Mouse (Mus musculus) olfactory bulb, adult 2 months (tissue): ENCODE results near the gene Ogfod1. TPM values are rescaled to one million over a fixed set of nuclear protein-coding genes. Genes with fewer than 3 reads are reported as not detected.

ENCODE experiments used
- H3K27ac ChIP-seq: fragments of 200-500 bp; 2 replicates; pipeline ENCODE4 v1.5.1; 2012; ENCODE audit warnings: low read depth, low read length; ENCODE audit not compliant: insufficient read depth
- H3K4me1 ChIP-seq: fragments of 200-500 bp; 2 replicates; pipeline ENCODE4 v1.6.1; 2012; ENCODE audit warnings: low read length; ENCODE audit not compliant: control insufficient read depth, insufficient read depth
- H3K4me3 ChIP-seq: fragments of 200-500 bp; 2 replicates; pipeline ENCODE4 v1.5.1; 2012; ENCODE audit warnings: mild to moderate bottlenecking, low read depth, low read length, moderate library complexity; ENCODE audit not compliant: insufficient read depth
- CTCF ChIP-seq: fragments of 200-500 bp; IDR thresholded peaks from 2 replicates; pipeline ENCODE4 v1.5.1; 2012; ENCODE audit warnings: low read depth, mild to moderate bottlenecking, low read length, moderate library complexity; ENCODE audit not compliant: insufficient read depth
- POLR2A ChIP-seq: fragments of 200-500 bp; IDR thresholded peaks from 2 replicates; pipeline ENCODE4 v1.6.1; 2012; ENCODE audit warnings: mild to moderate bottlenecking, low read depth, low read length, moderate library complexity; ENCODE audit not compliant: insufficient read depth
- WGBS: fragments of 180-500 bp; shearing (Covaris S2); methylation state at CpG from one replicate; pipeline ENCODE4 v1.1.7; 2018; 5-methylcytosine and 5-hydroxymethylcytosine counted together
- polyA plus RNA-seq: library from polyadenylated mRNA; stranded (reverse); fragments of >200 nt; gene quantifications from 2 replicates; pipeline ENCODE4 v1.2.4, GENCODE M21; 2012; ENCODE audit warnings: low replicate concordance; ENCODE audit not compliant: missing spikeins, insufficient read depth, insufficient read length

The Ogfod1 gene
- polyA plus RNA-seq, 1 experiment: not detected

GRCm38 (mm10) chr8:94052696-94053095 is 15.7 kb downstream of the Ogfod1 start:
- Histone ChIP-seq H3K4me3 (no peak overlapping the region), H3K4me1 (no peaks in the 10 kb centered on the region), H3K27ac (no peak overlapping the region)
- no peak for TF ChIP-seq CTCF
- TF ChIP-seq POLR2A: no peak
- WGBS: 93% methylated on average over 12 of the region's 12 CpGs

GRCm38 (mm10) chr8:94057157-94057854 is 20.3 kb downstream of the Ogfod1 start:
- 62% methylated on average over 6 of the region's 6 CpGs for WGBS

GRCm38 (mm10) chr8:94066121-94066863 is 29.3 kb downstream of the Ogfod1 start:
- H3K4me1 ChIP-seq: no peaks in the 10 kb centered on the region; the same call in 1 of the 2 replicates
- H3K27ac ChIP-seq: no peak overlapping the region
- TF ChIP-seq CTCF (no peak), POLR2A (no peak)
- WGBS: 57% methylated on average over 11 of the region's 11 CpGs
- H3K4me3 ChIP-seq: no peak overlapping the region

More at GRCm38 (mm10) chr8:94057157-94057854, 20.3 kb downstream of the Ogfod1 start:
- no peak overlapping the region for H3K27ac ChIP-seq
- TF ChIP-seq POLR2A (no peak), CTCF (no peak)
- no peaks in the 10 kb centered on the region for H3K4me1 ChIP-seq
- H3K4me3 ChIP-seq: no peak overlapping the region

GRCm38 (mm10) chr8:94068793-94069192 is 31.8 kb downstream of the Ogfod1 start:
- no peaks in the 10 kb centered on the region; the same call in 1 of the 2 replicates for H3K4me1 ChIP-seq
- no peak overlapping the region for H3K27ac ChIP-seq
- no peak overlapping the region for H3K4me3 ChIP-seq
- TF ChIP-seq CTCF (no peak), POLR2A (no peak)
- 89% methylated on average over 7 of the region's 7 CpGs for WGBS

- WGBS: 88% methylated on average over 12 of the region's 12 CpGs
- Histone ChIP-seq H3K27ac (no peak overlapping the region), H3K4me1 (no peaks in the 10 kb centered on the region), H3K4me3 (no peak overlapping the region)
- TF ChIP-seq CTCF: no peak
- no peak for TF ChIP-seq POLR2A
These were observed 39.6 kb downstream of the Ogfod1 start for GRCm38 (mm10) chr8:94076461-94077192.

GRCm38 (mm10) chr8:94087964-94088363 is 51.0 kb downstream of the Ogfod1 start:
- no peaks in the 10 kb centered on the region for H3K4me1 ChIP-seq
- TF ChIP-seq CTCF (no peak), POLR2A (no peak)
- H3K4me3 ChIP-seq: no peak overlapping the region
- 88% methylated on average over 9 of the region's 9 CpGs for WGBS
- H3K27ac ChIP-seq: no peak overlapping the region

- H3K4me3 ChIP-seq: no peak overlapping the region
- TF ChIP-seq POLR2A (no peak), CTCF (no peak)
- H3K4me1 ChIP-seq: no peaks in the 10 kb centered on the region
- 61% methylated on average over 6 of the region's 6 CpGs for WGBS
- no peak overlapping the region for H3K27ac ChIP-seq
These were observed 52.7 kb downstream of the Ogfod1 start for GRCm38 (mm10) chr8:94089715-94090114.

- Histone ChIP-seq H3K4me1 (peaks cover 5% of the 10 kb centered on the region; the same call in 1 of the 2 replicates), H3K27ac (no peak overlapping the region), H3K4me3 (no peak overlapping the region)
- TF ChIP-seq CTCF: no peak
- TF ChIP-seq POLR2A: no peak
- 84% methylated on average over 9 of the region's 9 CpGs for WGBS
These were observed 55.9 kb downstream of the Ogfod1 start for GRCm38 (mm10) chr8:94092848-94093247.

GRCm38 (mm10) chr8:94094281-94094680 is 57.3 kb downstream of the Ogfod1 start:
- Histone ChIP-seq H3K4me3 (no peak overlapping the region), H3K27ac (no peak overlapping the region), H3K4me1 (peaks cover 5% of the 10 kb centered on the region; the same call in 1 of the 2 replicates)
- 89% methylated on average over 6 of the region's 6 CpGs for WGBS
- no peak for TF ChIP-seq CTCF
- no peak for TF ChIP-seq POLR2A
